Mouse (Mus musculus) lung, embryonic 14.5 days (tissue): ENCODE measurements at regions not wholly inside any gene's neighbourhood (a gene's known extent, or its start where the extent isn't known, plus 50 kb on each side); places are given as distances from the start of the nearest gene placed in this dataset.
"Not testable (repeated sequence)": the region's sequence is repeated elsewhere in the genome, so short reads cannot be mapped to it uniquely, and the experiment has no call there.

Source experiments
- ATAC-seq: fragments of 200-750 bp; cut with Nextera tagmentation; 2 replicates; pipeline ENCODE4 v1.8.0; 2017; ENCODE audit warnings: mild to moderate bottlenecking, moderate TSS enrichment, moderate library complexity; ENCODE audit not compliant: insufficient read depth
- DNase-seq: peaks from one replicate; pipeline ENCODE4 v3.0.0-alpha.2; 2015
- H3K27ac ChIP-seq: fragments of 300-500 bp; sonication (generic); 2 replicates; pipeline ENCODE4 v1.5.1; 2014; ENCODE audit warnings: low read depth, mild to moderate bottlenecking, moderate library complexity
- H3K27me3 ChIP-seq: fragments of 300-500 bp; sonication (generic); 2 replicates; pipeline ENCODE4 v1.6.1; 2014; ENCODE audit warnings: low read length, control low read depth; ENCODE audit not compliant: insufficient read depth
- H3K36me3 ChIP-seq: fragments of 300-500 bp; sonication (generic); 2 replicates; pipeline ENCODE4 v1.6.1; 2014; ENCODE audit warnings: control low read depth; ENCODE audit not compliant: insufficient read depth
- H3K4me1 ChIP-seq: fragments of 300-500 bp; sonication (generic); 2 replicates; pipeline ENCODE4 v1.6.1; 2014; ENCODE audit warnings: antibody characterized with exemption, control low read depth; ENCODE audit not compliant: insufficient read depth
- H3K4me2 ChIP-seq: fragments of 300-500 bp; sonication (generic); 2 replicates; pipeline ENCODE4 v1.6.1; 2014; ENCODE audit warnings: mild to moderate bottlenecking
- H3K4me3 ChIP-seq: fragments of 300-500 bp; sonication (generic); 2 replicates; pipeline ENCODE4 v1.5.1; 2014; ENCODE audit warnings: low read depth, low read length
- H3K9ac ChIP-seq: fragments of 300-500 bp; sonication (generic); 2 replicates; pipeline ENCODE4 v1.6.1; 2014
- H3K9me3 ChIP-seq: fragments of 300-500 bp; sonication (generic); 2 replicates; pipeline ENCODE4 v1.6.1; 2016; ENCODE audit warnings: low read depth, low read length, control low read depth
- CTCF ChIP-seq: IDR thresholded peaks from 2 replicates; pipeline ENCODE4 v1.5.1; 2016; ENCODE audit warnings: antibody characterized with exemption, low read depth
- WGBS: fragments of 180-500 bp; shearing (Covaris S2); extraction: QIAGEN DNeasy Blood & Tissue Kit; methylation state at CpG from one replicate; pipeline ENCODE4 v1.1.7; 2014; 5-methylcytosine and 5-hydroxymethylcytosine counted together

DNA sequence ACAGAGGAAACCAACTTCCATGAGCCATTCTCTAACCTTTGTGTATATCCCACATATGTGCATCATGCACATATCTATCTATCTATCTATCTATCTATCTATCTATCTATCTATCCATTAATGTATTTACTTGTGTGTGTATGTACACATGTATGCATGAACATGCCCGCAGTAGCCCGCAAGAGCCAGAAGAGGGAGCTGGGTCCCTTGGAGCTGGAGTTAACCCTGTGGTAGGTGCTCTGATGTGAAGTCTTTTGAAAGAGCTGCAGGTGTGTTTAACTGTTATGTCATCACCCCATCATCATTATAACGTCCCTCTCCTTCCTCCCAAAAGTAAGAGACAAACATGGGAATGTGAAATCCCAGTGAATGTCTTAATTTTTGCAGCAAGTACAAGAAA is 86.7 kb downstream of the Gm9817 start:
- 72% methylated on average over 3 of the region's 3 CpGs for whole genome bisulfite sequencing
- peak; percentile 46; the same call in 1 of the 2 replicates for TF ChIP-seq CTCF
- no peak for ATAC-seq
- no peak overlapping the region for H3K9ac ChIP-seq
- no peaks in the 10 kb centered on the region for H3K9me3 ChIP-seq
- H3K4me3 ChIP-seq: no peak overlapping the region
- H3K4me1 ChIP-seq: no peaks in the 10 kb centered on the region
- H3K27me3 ChIP-seq: no peaks in the 10 kb centered on the region
- H3K4me2 ChIP-seq: no peak overlapping the region
- H3K36me3 ChIP-seq: no peaks in the 10 kb centered on the region
- DNase-seq: peak; percentile 23
- no peak overlapping the region for H3K27ac ChIP-seq

DNA sequence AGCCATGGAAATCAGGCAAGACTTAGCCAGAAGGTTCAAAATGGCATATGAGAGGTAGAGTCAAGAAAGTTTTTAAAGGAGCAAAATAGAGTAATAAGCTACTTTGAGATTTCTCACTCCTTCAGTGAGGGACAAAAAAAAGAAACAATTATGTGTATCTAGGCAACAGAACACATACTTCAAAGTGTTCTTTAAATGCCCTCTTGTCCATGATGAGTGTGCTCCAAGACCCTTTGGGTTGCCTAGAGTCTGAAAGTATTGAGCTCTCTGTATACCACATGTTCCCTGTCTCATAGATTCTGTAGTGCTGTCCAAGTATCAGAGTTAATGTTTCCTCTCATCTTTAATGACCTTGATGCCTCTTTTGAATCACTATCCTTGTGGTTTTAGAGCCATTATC is 91.2 kb downstream of the Gm9817 start:
- H3K4me3 ChIP-seq: no peak overlapping the region
- no peak overlapping the region for H3K9ac ChIP-seq
- no peaks in the 10 kb centered on the region for H3K9me3 ChIP-seq
- no peaks in the 10 kb centered on the region for H3K36me3 ChIP-seq
- H3K4me2 ChIP-seq: no peak overlapping the region
- no peak for TF ChIP-seq CTCF
- ATAC-seq: no peak
- H3K27me3 ChIP-seq: no peaks in the 10 kb centered on the region
- no peaks in the 10 kb centered on the region for H3K4me1 ChIP-seq
- no peak for DNase-seq
- no peak overlapping the region for H3K27ac ChIP-seq

DNA sequence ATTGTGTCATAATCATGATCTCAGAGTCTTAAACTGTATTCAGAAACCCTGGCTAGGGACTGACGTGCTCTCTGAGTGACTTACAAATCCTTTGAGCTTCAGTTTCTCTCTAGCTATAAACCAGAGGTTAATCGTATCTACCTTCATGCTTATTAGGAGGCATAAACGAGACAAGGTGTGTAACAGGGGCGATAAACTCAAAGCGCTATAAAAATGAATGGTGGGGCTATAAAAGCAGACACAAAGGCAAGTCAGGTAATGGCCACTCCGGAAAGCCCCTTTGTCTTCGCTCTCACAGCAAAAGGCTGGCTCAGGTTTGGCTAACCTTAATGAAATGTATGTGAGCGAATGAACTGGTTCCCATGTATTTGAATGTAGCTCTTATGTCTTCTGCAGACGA is 94.6 kb downstream of the Gm9817 start:
- no peaks in the 10 kb centered on the region for H3K36me3 ChIP-seq
- ATAC-seq (no peak), DNase-seq (no peak)
- H3K9me3 ChIP-seq: no peaks in the 10 kb centered on the region
- H3K4me3 ChIP-seq: no peak overlapping the region
- 90% methylated on average over 9 of the region's 9 CpGs for whole genome bisulfite sequencing
- no peak overlapping the region for H3K4me2 ChIP-seq
- no peaks in the 10 kb centered on the region for H3K27me3 ChIP-seq
- no peak for TF ChIP-seq CTCF
- no peaks in the 10 kb centered on the region for H3K4me1 ChIP-seq
- H3K27ac ChIP-seq: no peak overlapping the region
- no peak overlapping the region for H3K9ac ChIP-seq

DNA sequence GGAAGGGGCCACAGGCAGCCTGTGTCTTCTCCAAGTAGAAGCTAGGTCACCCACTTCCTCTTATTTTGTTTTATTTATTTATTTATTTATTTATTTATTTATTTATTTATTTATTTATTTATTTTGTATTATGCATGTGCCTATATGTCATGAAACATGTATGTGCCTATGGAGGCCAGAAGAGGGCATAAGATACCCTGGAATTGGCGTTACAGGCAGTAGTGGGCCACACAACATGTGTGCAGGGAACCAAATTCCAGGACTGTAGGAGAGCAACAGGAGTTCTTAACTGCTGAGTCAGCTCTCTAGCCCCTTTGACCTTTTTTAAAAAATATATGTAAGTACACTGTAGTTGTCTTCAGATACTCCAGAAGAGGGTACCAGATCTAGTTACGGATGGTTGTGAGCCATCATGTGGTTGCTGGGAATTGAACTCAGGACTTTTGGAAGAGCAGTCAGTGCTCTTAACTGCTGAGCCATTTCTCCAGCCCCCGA is 97.3 kb downstream of the Gm9817 start:
- WGBS: 88% methylated on average over 3 of the region's 3 CpGs
- not testable (repeated sequence) for H3K4me2 ChIP-seq, H3K4me1 ChIP-seq, H3K9me3 ChIP-seq, H3K36me3 ChIP-seq, H3K27me3 ChIP-seq, H3K27ac ChIP-seq, ATAC-seq, DNase-seq, H3K9ac ChIP-seq, H3K4me3 ChIP-seq

DNA sequence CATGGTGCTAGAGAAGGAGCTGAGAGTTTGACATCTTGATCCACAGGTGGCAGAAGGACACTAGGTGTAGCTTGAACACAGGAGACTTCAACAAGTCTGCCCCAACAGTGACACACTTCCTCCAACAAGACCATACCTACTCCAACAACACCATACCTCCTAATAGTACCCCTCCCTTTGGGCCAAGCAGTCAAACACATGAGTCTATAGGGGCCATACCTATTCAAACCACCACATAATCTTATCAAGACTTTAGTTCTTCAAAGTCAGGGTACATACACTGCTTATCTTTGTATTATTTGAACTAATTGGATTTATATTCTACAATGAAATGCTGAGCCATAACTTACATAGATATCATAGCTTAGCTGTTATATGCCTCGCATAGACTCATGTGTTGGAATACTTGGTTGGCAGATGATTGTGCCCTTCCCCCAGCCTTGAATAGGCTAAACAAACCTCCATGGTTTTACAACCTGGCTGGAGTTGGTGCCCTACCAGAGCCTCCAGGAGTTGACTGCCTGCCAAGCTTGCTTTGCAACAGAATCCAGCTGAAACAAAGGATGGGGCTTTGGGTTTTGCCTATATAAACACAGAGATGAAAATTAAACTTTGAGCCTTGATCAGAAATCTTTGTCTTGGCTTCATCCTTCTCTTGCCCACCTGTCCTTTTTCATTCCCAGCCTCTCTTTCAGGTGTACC is 103.2 kb downstream of the Gm9817 start:
- no peak overlapping the region for H3K27ac ChIP-seq
- 75% methylated on average over 1 of the region's 1 CpGs for WGBS
- TF ChIP-seq CTCF: no peak
- H3K9ac ChIP-seq: no peak overlapping the region
- H3K27me3 ChIP-seq: no peaks in the 10 kb centered on the region
- H3K36me3 ChIP-seq: no peaks in the 10 kb centered on the region
- no peak for ATAC-seq
- no peak overlapping the region for H3K4me2 ChIP-seq
- no peaks in the 10 kb centered on the region for H3K9me3 ChIP-seq
- H3K4me1 ChIP-seq: no peaks in the 10 kb centered on the region
- no peak for DNase-seq
- H3K4me3 ChIP-seq: no peak overlapping the region

DNA sequence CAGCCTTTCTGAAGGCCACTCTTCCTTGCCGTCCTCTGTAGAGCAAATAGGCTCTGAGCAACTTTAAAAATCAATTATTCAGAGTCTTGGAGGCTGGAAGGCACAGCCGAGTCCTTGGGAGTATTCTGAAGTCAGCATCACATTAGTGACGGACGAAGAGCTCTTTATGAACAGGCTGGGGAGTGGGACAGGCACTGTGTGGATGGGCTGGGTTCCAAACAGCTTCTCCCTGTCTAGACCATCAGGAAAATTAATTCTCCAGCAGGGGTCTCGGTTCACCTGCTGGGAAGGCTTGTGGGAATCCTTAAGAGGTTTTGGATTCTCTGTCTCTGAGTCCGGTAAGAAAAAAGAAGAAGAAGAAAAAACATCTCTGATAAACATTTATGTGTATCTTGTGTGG is 110.9 kb downstream of the Gm9817 start:
- H3K27me3 ChIP-seq: no peaks in the 10 kb centered on the region
- H3K4me1 ChIP-seq: no peaks in the 10 kb centered on the region
- no peak overlapping the region for H3K27ac ChIP-seq
- no peaks in the 10 kb centered on the region for H3K9me3 ChIP-seq
- H3K9ac ChIP-seq: no peak overlapping the region
- 57% methylated on average over 6 of the region's 6 CpGs for WGBS
- H3K36me3 ChIP-seq: no peaks in the 10 kb centered on the region
- no peak for TF ChIP-seq CTCF
- H3K4me3 ChIP-seq: no peak overlapping the region
- no peak overlapping the region for H3K4me2 ChIP-seq
- DNase-seq: no peak
- no peak for ATAC-seq

DNA sequence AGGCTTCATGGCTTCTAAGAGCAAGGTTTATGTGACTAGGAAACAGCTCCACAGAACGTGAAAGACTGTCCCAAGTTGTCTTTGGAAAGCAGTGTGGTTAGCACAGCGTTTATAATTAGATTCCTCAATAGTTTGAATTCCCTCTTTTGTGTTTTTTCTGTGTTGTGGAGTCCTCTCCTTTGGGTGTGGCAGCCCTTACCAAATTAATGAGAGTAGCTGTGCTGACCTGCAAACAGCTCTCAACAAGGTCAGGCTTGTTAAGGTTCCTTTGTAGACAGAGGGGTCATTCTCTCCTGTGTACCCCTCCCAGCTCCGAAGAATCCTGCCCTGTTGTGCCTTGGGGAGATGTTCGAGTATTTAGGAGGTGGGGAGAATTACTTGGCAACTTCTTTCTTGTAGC is 111.7 kb downstream of the Gm9817 start:
- Histone ChIP-seq H3K9me3 (no peaks in the 10 kb centered on the region), H3K4me3 (no peak overlapping the region), H3K4me2 (no peak overlapping the region), H3K27me3 (no peaks in the 10 kb centered on the region), H3K9ac (no peak overlapping the region), H3K36me3 (no peaks in the 10 kb centered on the region), H3K27ac (no peak overlapping the region), H3K4me1 (no peaks in the 10 kb centered on the region)
- 58% methylated on average over 4 of the region's 4 CpGs for WGBS
- no peak for ATAC-seq
- no peak for DNase-seq
- TF ChIP-seq CTCF: no peak
